Mouse (Mus musculus) bone marrow, adult 2 months (tissue): ENCODE measurements at regions not wholly inside any gene's neighbourhood (a gene's known extent, or its start where the extent isn't known, plus 50 kb on each side); places are given as distances from the start of the nearest gene placed in this dataset.

Experiments used
- CTCF ChIP-seq: fragments of 200-500 bp; IDR thresholded peaks from 2 replicates; pipeline ENCODE4 v1.5.1; 2011; ENCODE audit warnings: low read length, control low read depth; ENCODE audit not compliant: control insufficient read depth, insufficient read depth
- POLR2A ChIP-seq: fragments of 200-500 bp; IDR thresholded peaks from 2 replicates; pipeline ENCODE4 v1.6.1; 2011; ENCODE audit warnings: low read depth, mild to moderate bottlenecking, control low read depth, low read length, borderline replicate concordance; ENCODE audit not compliant: control insufficient read depth

DNA sequence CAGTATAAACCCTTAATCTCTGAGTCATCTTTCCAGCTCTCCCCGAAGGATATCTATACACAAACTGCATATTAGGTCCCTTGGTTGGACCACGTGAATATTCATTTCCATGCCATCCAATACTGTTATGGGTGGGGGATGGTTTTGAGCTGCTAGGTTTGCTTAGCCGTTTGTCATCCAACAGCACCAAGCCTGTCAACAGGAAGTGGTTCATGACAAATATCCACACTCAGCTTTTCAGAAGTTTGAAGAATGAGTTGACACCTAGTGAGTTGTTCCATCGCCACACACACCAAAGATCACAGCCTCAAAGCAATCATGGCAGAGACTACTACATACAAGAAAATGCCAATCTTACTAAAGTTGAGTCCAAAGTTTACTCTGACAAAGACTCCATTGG is 421.0 kb downstream of the Rnf144a start:
- TF ChIP-seq CTCF (no peak), POLR2A (no peak)
